Mouse (Mus musculus) E14TG2a.4 (cell line): ENCODE results near the gene Clpb.

ENCODE experiments used
- H3K27me3 ChIP-seq: 2 replicates; pipeline ENCODE4 v1.6.1; 2014; ENCODE audit warnings: low read length, control low read depth; ENCODE audit not compliant: insufficient read depth
- H3K36me3 ChIP-seq: 2 replicates; pipeline ENCODE4 v1.6.1; 2014; ENCODE audit warnings: low read length, control low read depth; ENCODE audit not compliant: insufficient read depth
- H3K4me1 ChIP-seq: replicated peaks from 2 replicates; pipeline ENCODE4 v1.6.1; 2014; ENCODE audit warnings: low read depth, low read length, control low read depth
- H3K4me3 ChIP-seq: replicated peaks from 2 replicates; pipeline ENCODE4 v1.5.1; 2014; ENCODE audit warnings: mild to moderate bottlenecking, low read length
- H3K9me3 ChIP-seq: 2 replicates; pipeline ENCODE4 v1.6.1; 2014; ENCODE audit warnings: low read length, control low read depth
- CTCF ChIP-seq: conservative IDR thresholded peaks from 2 replicates; pipeline ENCODE4 v1.5.1; 2014; ENCODE audit warnings: low read length
- NANOG ChIP-seq: IDR thresholded peaks from 2 replicates; pipeline ENCODE4 v1.6.1; 2014; ENCODE audit warnings: borderline replicate concordance, low read length, mixed read lengths
- POU5F1 ChIP-seq: IDR thresholded peaks from 2 replicates; pipeline ENCODE4 v1.6.1; 2014; ENCODE audit warnings: low read length, borderline replicate concordance

Gene Clpb

GRCm38 (mm10) chr7:101726980-101727379 is 63.5 kb downstream of the Clpb start:
- H3K27me3 ChIP-seq: no peaks in the 10 kb centered on the region
- no peak for TF ChIP-seq POU5F1
- H3K36me3 ChIP-seq: peaks cover 39% of the 10 kb centered on the region
- no peak overlapping the region for H3K4me3 ChIP-seq
- H3K4me1 ChIP-seq: peaks cover 6% of the 10 kb centered on the region
- no peaks in the 10 kb centered on the region for H3K9me3 ChIP-seq

DNA sequence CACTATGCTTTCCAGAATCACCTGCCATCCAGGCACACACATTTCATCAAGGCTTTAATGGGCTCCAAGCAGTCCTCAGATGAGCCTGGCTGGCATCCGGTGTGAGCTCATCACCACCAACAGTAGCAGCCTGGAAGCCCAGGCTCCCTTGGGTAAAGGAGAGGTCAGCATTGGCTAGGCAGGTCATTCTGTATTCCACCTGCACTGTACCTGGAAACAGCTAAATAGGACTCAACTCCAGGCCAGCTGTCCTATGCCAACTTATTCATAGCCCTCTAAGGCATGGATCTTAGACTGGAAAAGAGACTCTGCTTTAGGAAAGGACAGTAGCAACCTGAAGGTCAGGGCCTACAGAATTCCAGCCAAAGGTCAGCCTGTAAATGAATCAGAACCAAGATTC is 68.7 kb downstream of the Clpb start:
- H3K4me1 ChIP-seq: no peaks in the 10 kb centered on the region; the same call in 1 of the 2 replicates
- H3K27me3 ChIP-seq: no peaks in the 10 kb centered on the region
- H3K36me3 ChIP-seq: peaks cover 31% of the 10 kb centered on the region; the same call in 1 of the 2 replicates
- TF ChIP-seq POU5F1 (no peak), CTCF (no peak), NANOG (no peak)
- H3K4me3 ChIP-seq: no peak overlapping the region
- no peaks in the 10 kb centered on the region for H3K9me3 ChIP-seq

DNA sequence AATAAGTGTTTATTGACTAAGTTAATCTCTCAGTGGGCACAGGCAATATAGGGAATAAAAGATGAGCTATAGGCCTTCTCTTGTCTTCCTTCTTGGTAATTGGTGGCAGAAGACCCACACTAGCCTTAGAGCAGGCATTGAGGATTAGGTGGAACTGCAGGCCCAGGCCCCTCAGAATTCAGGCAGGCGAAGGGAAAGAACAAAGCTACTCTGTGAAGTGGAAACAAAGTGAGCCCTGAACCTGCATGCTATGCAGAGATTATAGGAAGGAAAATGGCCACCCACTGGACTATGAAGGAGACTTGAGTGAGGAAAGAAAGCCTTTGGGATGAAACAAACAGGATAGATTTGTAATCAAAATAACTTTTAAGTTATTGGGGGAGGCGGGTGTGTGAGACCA is 69.6 kb downstream of the Clpb start:
- no peaks in the 10 kb centered on the region for H3K9me3 ChIP-seq
- no peaks in the 10 kb centered on the region; the same call in 1 of the 2 replicates for H3K4me1 ChIP-seq
- TF ChIP-seq CTCF: no peak
- TF ChIP-seq NANOG: no peak
- TF ChIP-seq POU5F1: no peak
- no peaks in the 10 kb centered on the region for H3K27me3 ChIP-seq
- no peak overlapping the region for H3K4me3 ChIP-seq
- peaks cover 28% of the 10 kb centered on the region; the same call in 1 of the 2 replicates for H3K36me3 ChIP-seq

DNA sequence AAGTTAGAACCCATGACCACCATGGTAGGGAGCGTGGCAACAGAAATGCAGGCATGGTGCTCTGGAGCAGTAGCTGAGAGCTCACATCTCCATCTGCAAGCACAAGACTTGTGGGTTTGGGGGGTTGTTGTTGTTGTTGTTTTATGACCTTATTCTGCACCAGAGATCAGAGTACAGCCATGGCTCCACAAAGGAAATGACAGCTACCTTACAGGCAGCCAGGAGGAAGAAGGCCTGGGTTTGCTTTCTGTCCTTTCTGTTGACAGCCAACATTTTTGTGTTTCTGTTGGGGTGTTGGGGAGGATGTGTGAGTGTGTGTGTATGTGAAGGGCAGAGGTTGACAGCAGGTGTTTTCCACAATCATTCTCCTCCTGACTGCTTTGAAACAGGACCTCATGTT is 71.9 kb downstream of the Clpb start:
- Histone ChIP-seq H3K9me3 (no peaks in the 10 kb centered on the region), H3K4me3 (no peak overlapping the region), H3K4me1 (no peaks in the 10 kb centered on the region), H3K27me3 (no peaks in the 10 kb centered on the region), H3K36me3 (peaks cover 29% of the 10 kb centered on the region)
- TF ChIP-seq NANOG: no peak
- no peak for TF ChIP-seq CTCF
- TF ChIP-seq POU5F1: no peak

- TF ChIP-seq NANOG: no peak
- no peak for TF ChIP-seq CTCF
- no peak for TF ChIP-seq POU5F1
- no peaks in the 10 kb centered on the region for H3K27me3 ChIP-seq
- no peaks in the 10 kb centered on the region for H3K4me1 ChIP-seq
Observed at GRCm38 (mm10) chr7:101737735-101738134, 74.3 kb downstream of the Clpb start.

GRCm38 (mm10) chr7:101739602-101740001 is 76.2 kb downstream of the Clpb start:
- H3K9me3 ChIP-seq: no peaks in the 10 kb centered on the region
- H3K4me3 ChIP-seq: no peak overlapping the region
- TF ChIP-seq NANOG (no peak), POU5F1 (no peak), CTCF (no peak)
- H3K4me1 ChIP-seq: no peaks in the 10 kb centered on the region
- peaks cover 29% of the 10 kb centered on the region for H3K36me3 ChIP-seq
- H3K27me3 ChIP-seq: no peaks in the 10 kb centered on the region

More at GRCm38 (mm10) chr7:101737735-101738134, 74.3 kb downstream of the Clpb start:
- no peak overlapping the region for H3K4me3 ChIP-seq
- H3K9me3 ChIP-seq: no peaks in the 10 kb centered on the region
- peaks cover 27% of the 10 kb centered on the region for H3K36me3 ChIP-seq

- no peaks in the 10 kb centered on the region for H3K9me3 ChIP-seq
- no peak overlapping the region for H3K4me3 ChIP-seq
- no peaks in the 10 kb centered on the region for H3K4me1 ChIP-seq
- TF ChIP-seq POU5F1 (no peak), NANOG (no peak), CTCF (no peak)
- H3K27me3 ChIP-seq: no peaks in the 10 kb centered on the region
- H3K36me3 ChIP-seq: peaks cover 30% of the 10 kb centered on the region
Observed at GRCm38 (mm10) chr7:101743487-101743886, 80.1 kb downstream of the Clpb start.

- Histone ChIP-seq H3K9me3 (no peaks in the 10 kb centered on the region), H3K4me1 (no peaks in the 10 kb centered on the region), H3K36me3 (peaks cover 43% of the 10 kb centered on the region), H3K4me3 (no peak overlapping the region), H3K27me3 (no peaks in the 10 kb centered on the region)
- TF ChIP-seq POU5F1: no peak
- TF ChIP-seq CTCF: no peak
- TF ChIP-seq NANOG: no peak
Observed at GRCm38 (mm10) chr7:101746559-101747334, 83.3 kb downstream of the Clpb start.

- no peaks in the 10 kb centered on the region for H3K9me3 ChIP-seq
- no peaks in the 10 kb centered on the region for H3K27me3 ChIP-seq
- H3K4me1 ChIP-seq: no peaks in the 10 kb centered on the region
- no peak for TF ChIP-seq NANOG
- TF ChIP-seq POU5F1: no peak
- no peak for TF ChIP-seq CTCF
- peaks cover 61% of the 10 kb centered on the region for H3K36me3 ChIP-seq
- H3K4me3 ChIP-seq: no peak overlapping the region
Observed at GRCm38 (mm10) chr7:101750268-101750667, 86.8 kb downstream of the Clpb start.
